Mouse (Mus musculus) bone marrow macrophage, adult 2 months (primary cell): ENCODE measurements around the gene 2810004N23Rik.

Experiments used
- CTCF ChIP-seq: IDR thresholded peaks from 2 replicates; pipeline ENCODE4 v1.5.1; 2012; ENCODE audit warnings: low read depth, mild to moderate bottlenecking, low read length, moderate library complexity
- POLR2A ChIP-seq: IDR thresholded peaks from 2 replicates; pipeline ENCODE4 v1.6.1; 2012; ENCODE audit warnings: mild to moderate bottlenecking, low read depth, low read length, borderline replicate concordance

GRCm38 (mm10) chr8:124820125-124820524, 42.8 kb downstream of the 2810004N23Rik start:
- TF ChIP-seq POLR2A: no peak
- TF ChIP-seq CTCF: no peak
